ENCODE assay signal across 12 mouse cellular contexts in genomic region chr3:101393103-101393644, GRCm38 (mm10). TPM values are rescaled to one million over a fixed set of nuclear protein-coding genes. Genes with fewer than 3 reads are reported as not detected.
DNase-seq lines count a peak whose midpoint lies in the region; ATAC-seq lines count a peak whose summit lies in the region.
"Had no signal": no experiment of that assay in that cellular context is flagged by ENCODE, and none has a peak within 500 bp of the region (broad histone marks: within the 10 kb centered on the region; RNA-seq: fewer than 3 reads in every experiment).

No protein-coding gene starts in this region.

- no peaks in the 10 kb centered on the region for H3K27me3 ChIP-seq in intestine, embryonic 14.5 days (replicated peaks; ENCODE audit: control insufficient read depth, insufficient read depth, low read length)
- no peaks in the 10 kb centered on the region for H3K27me3 ChIP-seq in intestine, embryonic 15.5 days (replicated peaks)
- no peaks in the 10 kb centered on the region for H3K27me3 ChIP-seq in limb, embryonic 10.5 days (ENCODE audit: low read depth, poor library complexity, severe bottlenecking)

- WGBS in intestine, embryonic 14.5 days = 82% methylated on average over 6 of the region's 6 CpGs
- 75% methylated on average over 6 of the region's 6 CpGs for WGBS in intestine, embryonic 15.5 days
- 89% methylated on average over 6 of the region's 6 CpGs for WGBS in limb, embryonic 10.5 days

- H3K9me3 ChIP-seq in intestine, embryonic 14.5 days (ENCODE audit: control insufficient read depth, low read length) = no peaks in the 10 kb centered on the region
- H3K9me3 ChIP-seq in intestine, embryonic 15.5 days = no peaks in the 10 kb centered on the region
- no peaks in the 10 kb centered on the region for H3K9me3 ChIP-seq in limb, embryonic 10.5 days (replicated peaks)

- intact Hi-C loops in gastrocnemius, postnatal 36 days (cut with DNase I) = no loop called here

- H3K27ac ChIP-seq in intestine, embryonic 14.5 days (ENCODE audit: low read depth) = peak overlapping the region; percentile 3; the same call in 1 of the 2 replicates
- H3K27ac ChIP-seq in intestine, embryonic 15.5 days = no peak overlapping the region; the same call in 1 of the 2 replicates
- peak overlapping the region; percentile 98 for H3K27ac ChIP-seq in limb, embryonic 10.5 days

- peaks cover 72% of the 10 kb centered on the region for H3K4me1 ChIP-seq in intestine, embryonic 14.5 days (replicated peaks; ENCODE audit: control insufficient read depth, insufficient read depth, low read length)
- H3K4me1 ChIP-seq in intestine, embryonic 15.5 days (replicated peaks) = peaks cover 60% of the 10 kb centered on the region
- peaks cover 100% of the 10 kb centered on the region for H3K4me1 ChIP-seq in limb, embryonic 10.5 days

- no peak overlapping the region for H3K4me2 ChIP-seq in intestine, embryonic 14.5 days (ENCODE audit: low read length)
- no peak overlapping the region for H3K4me2 ChIP-seq in intestine, embryonic 15.5 days (replicated peaks)
- H3K4me2 ChIP-seq: liver, embryonic 11.5 days had no signal

- no peaks in the 10 kb centered on the region for H3K36me3 ChIP-seq in intestine, embryonic 14.5 days (ENCODE audit: control insufficient read depth, insufficient read depth, low read length)
- no peaks in the 10 kb centered on the region for H3K36me3 ChIP-seq in intestine, embryonic 15.5 days
- peaks cover 15% of the 10 kb centered on the region for H3K36me3 ChIP-seq in limb, embryonic 10.5 days

- no peak for DNase-seq in intestine, embryonic 14.5 days (ENCODE audit: low spot score)
- DNase-seq in cerebellum, postnatal 36 days = peak; percentile 29 to 49
- peak; percentile 52 to 66 for DNase-seq in gastrocnemius, postnatal 36 days
- DNase-seq in limb, embryonic 10.5 days (ENCODE audit: low spot score) = no peak
- DNase-seq in kidney, postnatal 14 days = no peak
- no peak for DNase-seq in left cerebral cortex, adult 11 months (ENCODE audit: low spot score)
- DNase-seq in adrenal gland, postnatal 14 days = no peak
- DNase-seq: adrenal gland, postnatal 36 days; kidney, adult 11 months had no signal

- no peak overlapping the region for H3K4me3 ChIP-seq in intestine, embryonic 14.5 days (ENCODE audit: low read depth, low read length)
- H3K4me3 ChIP-seq in intestine, embryonic 15.5 days (replicated peaks) = no peak overlapping the region
- H3K4me3 ChIP-seq in limb, embryonic 10.5 days = no peak overlapping the region
- H3K4me3 ChIP-seq: myocyte had no signal

- no peak overlapping the region for H3K9ac ChIP-seq in intestine, embryonic 14.5 days (ENCODE audit: low read length)
- no peak overlapping the region for H3K9ac ChIP-seq in intestine, embryonic 15.5 days

- ATAC-seq in intestine, embryonic 14.5 days (replicated peaks; ENCODE audit: low FRiP score, low TSS enrichment, low read depth) = no peak
- no peak for ATAC-seq in intestine, embryonic 15.5 days

RNA-seq across cellular contexts. Expression of gene Igsf3, which starts 16.3 kb away (rescaled TPM):
- polyA plus RNA-seq in intestine, embryonic 14.5 days (2014; fragmentation: Nextera tagmentation; extraction: Ambion mirVana) = 18.3 and 19.3 TPM in 2 replicates
- polyA plus RNA-seq in intestine, embryonic 15.5 days (2015; fragmentation: Nextera tagmentation; extraction: Ambion mirVana) = 21.3 and 22.4 TPM in 2 replicates
- 1 to 10 TPM; 3.9 to 4.1 TPM for total RNA-seq in gastrocnemius, postnatal 36 days (2021)
- 59.9 and 84.9 TPM in 2 replicates for polyA plus RNA-seq in limb, embryonic 10.5 days (2016; fragmentation: Nextera tagmentation; extraction: Ambion mirVana)
- total RNA-seq in adrenal gland, postnatal 14 days (2021) = 5.1 and 6.6 TPM in 2 replicates

Comparison
In these comparisons a context has a peak if more than half of its experiments do, and no peak if none do; other contexts are left out.
1. DNase-seq: peak in cerebellum, postnatal 36 days (2 of 2) and gastrocnemius, postnatal 36 days (2 of 2); none in intestine, embryonic 14.5 days (single experiment), limb, embryonic 10.5 days (single experiment), kidney, postnatal 14 days (single experiment), left cerebral cortex, adult 11 months (single experiment) and adrenal gland, postnatal 14 days (single experiment).